Mouse (Mus musculus) retina, embryonic 14.5 days (tissue): ENCODE results near the gene Wars.
"Not testable (repeated sequence)": the region's sequence is repeated elsewhere in the genome, so short reads cannot be mapped to it uniquely, and the experiment has no call there.

ENCODE experiments used
- DNase-seq: peaks from one replicate; pipeline ENCODE4 v3.0.0-alpha.2; 2015; ENCODE audit warnings: low spot score

The Wars gene

DNA sequence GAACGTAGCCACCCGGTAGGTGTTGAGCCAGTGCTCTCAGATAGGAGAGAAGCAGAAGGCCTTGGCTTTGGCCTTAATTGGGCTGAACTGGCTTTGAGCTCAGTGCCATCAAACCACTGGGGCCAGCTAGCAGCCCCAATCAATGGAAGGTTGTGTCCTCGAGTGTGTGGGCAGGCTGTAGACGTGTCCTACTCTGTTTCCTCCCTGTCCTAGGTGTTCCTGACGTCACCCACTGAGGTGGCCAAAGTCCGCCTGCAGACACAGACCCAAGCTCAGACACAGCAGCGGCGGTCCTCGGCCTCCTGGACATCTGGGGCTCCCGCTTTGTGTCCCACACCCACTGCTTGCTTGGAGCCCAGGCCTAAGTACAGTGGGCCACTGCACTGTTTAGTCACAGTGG, 38.9 kb downstream of the Wars start:
- no peak for DNase-seq

- DNase-seq = no peak
Observed at GRCm38 (mm10) chr12:108852822-108853221, 41.2 kb downstream of the Wars start.

DNA sequence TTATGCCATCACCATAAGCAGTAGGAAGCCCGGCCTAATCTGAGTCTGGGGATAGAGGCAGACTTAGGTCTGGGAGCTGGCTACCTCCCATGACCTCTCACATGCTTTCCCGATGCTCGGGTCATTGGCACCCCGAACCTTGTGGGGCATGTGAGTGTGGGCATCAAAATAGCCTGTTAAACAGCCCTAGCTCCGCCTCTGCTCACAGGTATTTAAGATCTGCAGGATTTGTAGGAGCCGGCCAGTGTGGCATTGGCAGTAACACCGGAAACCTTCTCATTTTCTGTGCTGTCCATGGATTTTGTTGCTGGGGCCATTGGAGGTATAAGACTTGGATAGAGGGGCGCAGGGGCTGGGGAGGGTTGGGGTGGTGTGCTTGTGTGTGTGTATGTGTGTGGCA, 43.1 kb downstream of the Wars start:
- no peak for DNase-seq

GRCm38 (mm10) chr12:108850129-108850528, 43.8 kb downstream of the Wars start:
- DNase-seq = no peak

DNA sequence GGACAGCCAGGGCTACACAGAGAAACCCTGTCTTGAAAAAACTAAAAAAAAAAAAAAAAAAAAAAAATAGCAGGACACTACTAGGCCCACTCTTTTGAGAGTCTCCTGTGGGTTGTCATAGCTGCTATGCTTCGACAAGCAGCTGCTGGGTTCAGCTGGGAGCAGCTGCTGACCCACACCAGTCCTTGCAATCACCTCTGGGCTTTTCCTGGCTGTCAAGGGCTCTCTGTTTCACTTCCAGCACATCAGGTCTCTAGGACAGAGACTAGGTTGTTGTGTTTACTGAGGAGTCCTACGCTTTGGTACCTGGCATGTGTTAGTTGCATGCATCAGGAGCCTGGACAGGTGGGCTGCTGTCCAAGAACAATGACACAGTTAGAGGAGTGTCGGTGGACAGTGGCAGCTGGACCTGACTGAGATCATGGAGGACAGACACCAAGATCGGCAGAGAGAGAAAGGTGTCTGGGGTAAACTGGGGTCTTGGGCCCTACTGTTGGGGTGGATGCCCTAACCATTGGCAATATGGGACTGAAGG, 44.4 kb downstream of the Wars start:
- no peak for DNase-seq

DNA sequence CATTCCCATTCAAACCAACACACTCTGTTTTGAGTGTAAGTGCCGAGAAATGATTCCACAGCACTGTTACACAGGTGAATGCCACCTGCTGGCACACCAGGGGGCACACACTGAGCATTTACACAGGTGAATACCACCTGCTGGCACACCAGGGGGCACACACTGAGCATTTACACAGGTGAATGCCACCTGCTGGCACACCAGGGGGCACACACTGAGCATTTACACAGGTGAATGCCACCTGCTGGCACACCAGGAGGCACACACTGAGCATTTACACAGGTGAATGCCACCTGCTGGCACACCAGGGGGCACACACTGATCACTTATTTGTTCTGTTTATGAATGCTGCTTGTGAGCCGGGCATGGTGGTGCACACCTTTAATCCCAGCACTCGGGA, 45.9 kb downstream of the Wars start:
- not testable (repeated sequence) for DNase-seq

DNA sequence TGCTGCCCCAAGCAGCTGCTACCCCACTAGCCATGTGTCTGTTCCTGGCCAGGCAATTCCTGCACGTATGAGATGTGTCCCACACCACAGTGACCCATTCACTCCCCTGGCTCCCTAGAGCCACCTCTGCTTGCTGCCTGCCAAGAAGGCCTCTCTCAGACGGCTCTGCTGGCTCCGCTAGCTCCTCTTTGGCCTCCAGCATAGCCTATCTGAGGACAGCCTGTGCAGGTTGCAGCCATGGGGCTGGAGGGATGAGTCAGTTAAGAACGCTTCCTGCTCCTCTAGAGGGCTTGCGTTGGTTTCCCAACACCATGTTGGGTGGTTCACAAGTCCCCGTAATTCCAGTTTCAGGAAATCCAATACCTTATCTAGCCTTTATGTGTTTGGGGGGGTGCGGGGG, 51.3 kb downstream of the Wars start:
- no peak for DNase-seq

GRCm38 (mm10) chr12:108841181-108841580, 52.8 kb downstream of the Wars start:
- DNase-seq = no peak

- DNase-seq = no peak
Observed at GRCm38 (mm10) chr12:108836722-108837121, 57.3 kb downstream of the Wars start.

GRCm38 (mm10) chr12:108835840-108836409, 58.0 kb downstream of the Wars start, which contains the start of the genes Slc25a29 and Slc25a47:
TSS of gene Slc25a29 (minus strand) at chr12:108835883.
TSS of gene Slc25a47 (plus strand) at chr12:108836046.
- DNase-seq = peak; percentile 96

GRCm38 (mm10) chr12:108835208-108835839, 58.6 kb downstream of the Wars start:
- peak; percentile 33 for DNase-seq

GRCm38 (mm10) chr12:108834786-108835185, 59.2 kb downstream of the Wars start:
- no peak for DNase-seq

- no peak for DNase-seq
Observed at GRCm38 (mm10) chr12:108834337-108834736, 59.6 kb downstream of the Wars start.

GRCm38 (mm10) chr12:108833408-108833807, 60.6 kb downstream of the Wars start:
- DNase-seq = no peak

GRCm38 (mm10) chr12:108832851-108833250, 61.1 kb downstream of the Wars start:
- DNase-seq = no peak

DNA sequence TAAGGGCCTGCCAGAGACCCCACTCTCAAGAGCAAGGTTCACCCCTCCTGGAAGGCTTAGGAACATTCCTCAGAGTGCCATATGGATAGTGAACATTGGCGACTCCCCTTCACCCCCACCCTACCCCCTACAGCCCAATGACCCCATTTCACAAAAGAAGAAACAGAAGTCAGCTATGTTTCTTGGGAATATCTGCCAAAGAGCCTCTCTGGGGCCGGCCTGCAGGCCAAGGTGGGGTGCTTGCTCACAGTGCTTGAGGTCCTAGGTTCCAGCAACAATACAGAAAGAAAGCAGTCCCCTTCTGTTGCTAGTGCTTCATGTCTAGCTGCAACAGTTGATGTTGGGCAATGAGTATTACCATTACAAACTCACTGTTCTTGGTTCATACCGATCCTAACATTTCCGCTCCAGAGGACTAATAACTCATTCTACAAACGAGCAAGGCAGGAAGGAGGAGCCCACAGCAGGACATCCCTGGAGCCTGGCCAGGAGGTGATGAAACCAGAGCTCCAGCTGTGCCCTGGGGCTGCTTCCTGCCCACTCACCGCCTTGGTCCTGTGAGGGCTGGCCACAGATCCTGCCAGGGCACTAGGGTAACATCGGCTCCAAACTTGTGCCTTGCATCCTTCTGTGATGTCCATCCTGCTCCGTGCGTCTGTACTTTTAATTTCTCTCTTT, 61.9 kb downstream of the Wars start:
- DNase-seq = no peak

DNA sequence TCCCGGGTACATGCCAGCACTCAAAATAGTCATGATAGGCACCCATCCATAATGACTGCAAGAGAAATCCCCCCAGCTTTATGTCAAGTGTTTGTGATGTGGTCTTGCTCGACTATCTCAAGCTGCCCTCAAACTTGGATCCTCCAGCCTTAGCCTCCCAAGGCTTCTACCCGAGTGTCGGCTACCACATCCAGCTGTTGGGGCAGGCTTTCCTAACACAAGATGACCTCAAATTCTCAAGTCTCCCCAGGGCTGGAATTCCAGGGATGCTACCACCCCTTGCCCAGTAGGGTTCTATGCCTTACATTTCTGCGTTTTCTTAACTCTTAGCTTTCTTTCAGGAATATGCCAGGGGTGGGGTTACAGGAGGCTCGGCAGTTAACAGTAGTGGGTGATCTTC, 63.6 kb downstream of the Wars start:
- DNase-seq = no peak

GRCm38 (mm10) chr12:108829636-108830035, 64.3 kb downstream of the Wars start:
- DNase-seq = no peak

- no peak for DNase-seq
Observed at GRCm38 (mm10) chr12:108827641-108828040, 66.3 kb downstream of the Wars start.

DNA sequence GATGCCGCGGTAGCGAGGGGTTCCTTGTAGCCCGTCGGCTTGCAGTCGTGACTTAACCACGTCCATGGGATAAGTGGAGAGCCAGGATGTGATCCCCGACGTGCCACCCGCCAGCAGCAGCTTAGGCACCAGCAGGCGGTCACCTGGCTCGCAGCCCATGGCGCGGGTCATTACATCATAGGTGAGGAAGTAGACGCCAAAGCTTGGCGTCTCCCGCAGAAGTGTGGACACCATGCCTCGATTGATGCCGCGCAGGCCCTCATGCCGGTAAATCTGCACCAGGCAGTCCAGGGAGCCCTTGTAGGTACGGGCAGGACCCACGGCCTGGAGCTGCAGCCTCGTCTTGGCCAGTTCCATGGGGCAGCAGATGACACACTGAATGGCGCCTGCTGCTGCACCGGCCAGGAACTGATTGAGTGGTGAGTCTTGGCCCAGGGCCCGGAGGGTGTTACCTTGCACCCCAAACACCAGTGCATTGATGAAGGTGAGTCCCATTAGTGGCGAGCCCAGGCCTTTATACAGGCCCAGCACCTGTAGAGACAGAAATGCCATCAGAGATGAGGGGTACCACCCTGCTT, 66.9 kb downstream of the Wars start:
- DNase-seq = no peak

GRCm38 (mm10) chr12:108826282-108826957, 67.6 kb downstream of the Wars start:
- no peak for DNase-seq

GRCm38 (mm10) chr12:108825561-108826224, 68.3 kb downstream of the Wars start:
- no peak for DNase-seq
